8 mouse cellular contexts compared by ENCODE assay signal in genomic region chr2:71644038-71644470, GRCm38 (mm10).
DNase-seq lines count a peak whose midpoint lies in the region; TF ChIP-seq lines count a peak whose summit lies in the region.

No protein-coding gene starts in this region.

- no peak for TF ChIP-seq CTCF in kidney, adult 2 months (conservative IDR thresholded peaks at IDR 0.05; ENCODE audit: insufficient read depth, insufficient read length, low read depth, low read length)
- TF ChIP-seq CTCF in left cerebral cortex, adult 2 months (IDR thresholded peaks at IDR 0.05) = no peak

- no peaks in the 10 kb centered on the region for H3K27me3 ChIP-seq in kidney, adult 2 months (replicated peaks; ENCODE audit: control insufficient read depth, insufficient read depth, low read length)

- no peak overlapping the region for H3K4me3 ChIP-seq in kidney, adult 2 months (ENCODE audit: insufficient read depth, low read depth, low read length)
- H3K4me3 ChIP-seq in left cerebral cortex, adult 2 months = no peak overlapping the region

- peak overlapping the region; percentile 45; the same call in 1 of the 2 replicates for H3K27ac ChIP-seq in kidney, adult 2 months (ENCODE audit: insufficient read depth, low read depth, low read length)
- H3K27ac ChIP-seq in left cerebral cortex, adult 2 months = no peak overlapping the region; the same call in 1 of the 2 replicates

- 42% methylated on average over 6 of the region's 6 CpGs for whole genome bisulfite sequencing in kidney, adult 2 months

- no peaks in the 10 kb centered on the region for H3K4me1 ChIP-seq in kidney, adult 2 months (ENCODE audit: control insufficient read depth, insufficient read depth, low read length)

- H3K36me3 ChIP-seq in kidney, adult 2 months (ENCODE audit: control insufficient read depth, insufficient read depth, low read length) = no peaks in the 10 kb centered on the region

- DNase-seq in 3T3-L1 (ENCODE audit: low read depth, low spot score) = peak; percentile 100
- DNase-seq in Muller cell, postnatal 12 days (ENCODE audit: inconsistent ontology term) = peak; percentile 93
- DNase-seq in heart, adult 11 months = peak; percentile 97
- DNase-seq in kidney, adult 2 months = peak; percentile 77
- DNase-seq in mesoderm, embryonic 11.5 days (ENCODE audit: low read depth, low spot score) = peak; percentile 48
- DNase-seq in left cerebral cortex, adult 2 months (ENCODE audit: extremely low spot score in 1 of 2, low spot score in 2 of 2) = no peak
- DNase-seq in gastrocnemius, postnatal 14 days = no peak
- no peak for DNase-seq in thymus, postnatal 0 days (ENCODE audit: low spot score)

- TF ChIP-seq POLR2A in kidney, adult 2 months (IDR thresholded peaks at IDR 0.05; ENCODE audit: low read depth, low read length) = no peak

- intact Hi-C loops in left cerebral cortex, adult 2 months (cut with DNase I) = no loop called here
- intact Hi-C loops in gastrocnemius, postnatal 14 days (cut with DNase I; ENCODE audit: low total_unique reads) = no loop called here

Comparison
In these comparisons a context has a peak if more than half of its experiments do, and no peak if none do; other contexts are left out.
1. DNase-seq: peak in 3T3-L1 (single experiment), Muller cell, postnatal 12 days (single experiment), heart, adult 11 months (single experiment), kidney, adult 2 months (single experiment) and mesoderm, embryonic 11.5 days (single experiment); none in left cerebral cortex, adult 2 months (0 of 2), gastrocnemius, postnatal 14 days (single experiment) and thymus, postnatal 0 days (single experiment).